Mouse (Mus musculus) lung, embryonic 16.5 days (tissue): ENCODE results near the gene Rnf220. TPM values are rescaled to one million over a fixed set of nuclear protein-coding genes. Genes with fewer than 3 reads are reported as not detected.

Source experiments
- ATAC-seq: fragments of 200-750 bp; cut with Nextera tagmentation; 2 replicates; pipeline ENCODE4 v1.8.0; 2017; ENCODE audit warnings: low read depth, mild to moderate bottlenecking, moderate library complexity
- H3K27ac ChIP-seq: fragments of 300-500 bp; sonication (generic); 2 replicates; pipeline ENCODE4 v1.5.1; 2014; ENCODE audit warnings: mild to moderate bottlenecking, control low read depth, low read length
- H3K27me3 ChIP-seq: fragments of 300-500 bp; sonication (generic); 2 replicates; pipeline ENCODE4 v1.6.1; 2014; ENCODE audit warnings: low read depth, low read length, mixed read lengths; ENCODE audit not compliant: control insufficient read depth, insufficient read depth
- H3K36me3 ChIP-seq: fragments of 300-500 bp; sonication (generic); 2 replicates; pipeline ENCODE4 v1.6.1; 2014; ENCODE audit warnings: low read length; ENCODE audit not compliant: control insufficient read depth, insufficient read depth
- H3K4me1 ChIP-seq: fragments of 300-500 bp; sonication (generic); replicated peaks from 2 replicates; pipeline ENCODE4 v1.6.1; 2014; ENCODE audit warnings: low read length, mixed read lengths; ENCODE audit not compliant: control insufficient read depth, insufficient read depth
- H3K4me2 ChIP-seq: fragments of 300-500 bp; sonication (generic); 2 replicates; pipeline ENCODE4 v1.6.1; 2014; ENCODE audit warnings: low read depth, low read length, control low read depth
- H3K4me3 ChIP-seq: fragments of 300-500 bp; sonication (generic); 2 replicates; pipeline ENCODE4 v1.5.1; 2014; ENCODE audit warnings: mild to moderate bottlenecking, low read length, control low read depth
- H3K9ac ChIP-seq: fragments of 300-500 bp; sonication (generic); 2 replicates; pipeline ENCODE4 v1.6.1; 2014; ENCODE audit warnings: low read length, control low read depth
- H3K9me3 ChIP-seq: fragments of 300-500 bp; sonication (generic); 2 replicates; pipeline ENCODE4 v1.6.1; 2016; ENCODE audit warnings: low read length; ENCODE audit not compliant: control insufficient read depth
- WGBS: fragments of 180-500 bp; shearing (Covaris S2); extraction: QIAGEN DNeasy Blood & Tissue Kit; methylation state at CpG from one replicate; pipeline ENCODE4 v1.1.7; 2014; 5-methylcytosine and 5-hydroxymethylcytosine counted together
- polyA plus RNA-seq: library from polyadenylated mRNA; unstranded; fragments of >200 nt; fragmentation: Nextera tagmentation; extraction: Ambion mirVana; gene quantifications from 2 replicates; pipeline ENCODE4 v1.2.1, GENCODE M21; 2015

The Rnf220 gene
- polyA plus RNA-seq, 1 experiment from 2014 or later = 61.5 TPM

DNA sequence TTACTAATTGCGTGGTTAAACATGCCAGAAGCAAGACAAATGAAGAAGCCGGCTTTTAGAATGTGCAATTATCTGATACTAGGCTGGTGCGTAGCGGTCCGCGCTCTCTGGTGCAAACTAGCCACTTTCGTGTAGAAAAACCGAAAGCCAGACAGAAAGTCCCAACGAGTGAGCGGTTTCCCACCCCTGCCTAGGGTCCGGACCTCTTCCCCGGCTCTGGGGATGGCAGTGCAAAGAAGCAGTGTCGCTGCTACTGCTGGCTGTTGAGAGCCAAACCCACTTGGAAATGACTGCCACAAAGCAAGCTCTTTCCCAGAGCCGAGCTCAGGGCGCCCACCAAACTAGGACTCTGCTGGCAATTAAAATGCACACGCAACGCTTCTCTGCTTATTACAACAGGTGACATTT is 3.7 kb downstream of the Rnf220 start:
- no peak overlapping the region for H3K9ac ChIP-seq
- 2% methylated on average over 17 of the region's 17 CpGs for WGBS
- no peaks in the 10 kb centered on the region for H3K9me3 ChIP-seq
- peaks cover 73% of the 10 kb centered on the region for H3K27me3 ChIP-seq
- H3K4me3 ChIP-seq = peak overlapping the region; percentile 28
- H3K36me3 ChIP-seq = no peaks in the 10 kb centered on the region
- H3K4me2 ChIP-seq = peak overlapping the region; percentile 86
- peaks cover 19% of the 10 kb centered on the region for H3K4me1 ChIP-seq
- no peak overlapping the region for H3K27ac ChIP-seq
- ATAC-seq = no peak

DNA sequence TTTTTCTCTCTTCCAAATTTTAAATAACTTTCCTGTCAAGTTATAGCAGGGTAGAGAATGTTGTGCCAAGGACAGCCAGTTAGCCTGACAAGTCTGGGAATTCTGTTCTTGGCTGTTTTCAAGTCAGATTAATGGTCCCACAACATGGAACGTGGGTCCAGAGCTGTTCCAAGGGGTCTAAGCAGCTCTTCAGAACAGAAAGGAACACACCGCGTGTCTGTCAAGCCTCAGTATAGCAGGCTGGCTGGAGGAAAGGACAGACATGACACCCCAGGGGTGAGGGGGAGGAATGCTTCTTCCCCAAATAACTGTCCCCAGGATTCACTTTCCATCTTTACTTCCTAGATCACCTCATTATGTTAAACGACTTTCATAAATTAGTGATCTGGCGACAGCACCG is 5.0 kb downstream of the Rnf220 start:
- ATAC-seq = no peak
- H3K27ac ChIP-seq = no peak overlapping the region
- H3K4me1 ChIP-seq = peaks cover 17% of the 10 kb centered on the region
- no peak overlapping the region for H3K4me2 ChIP-seq
- WGBS = 68% methylated on average over 6 of the region's 6 CpGs
- peaks cover 80% of the 10 kb centered on the region for H3K27me3 ChIP-seq
- no peaks in the 10 kb centered on the region for H3K36me3 ChIP-seq
- no peaks in the 10 kb centered on the region for H3K9me3 ChIP-seq
- H3K4me3 ChIP-seq = no peak overlapping the region
- H3K9ac ChIP-seq = no peak overlapping the region

DNA sequence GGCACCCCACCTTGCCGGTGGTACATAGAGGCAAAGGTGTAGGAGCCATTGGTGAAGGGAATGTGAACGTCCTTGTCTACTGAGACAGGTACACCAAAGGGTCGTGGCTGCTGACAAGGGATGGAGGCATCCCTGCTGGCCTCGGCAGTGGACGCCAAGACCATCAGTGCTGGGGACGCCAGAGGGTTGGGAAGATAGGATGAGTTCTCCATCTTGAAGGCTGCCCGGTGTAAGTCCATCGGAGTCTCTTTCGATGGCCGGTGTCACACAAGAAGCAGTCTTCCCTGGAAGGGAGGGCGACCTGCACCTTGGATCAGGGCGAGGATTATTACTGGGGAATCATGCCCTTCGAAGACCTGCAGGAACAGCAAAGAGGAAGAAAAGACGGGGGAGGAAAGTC is 6.9 kb downstream of the Rnf220 start:
- ATAC-seq = no peak
- Histone ChIP-seq H3K9ac (no peak overlapping the region), H3K4me1 (peaks cover 7% of the 10 kb centered on the region), H3K4me3 (no peak overlapping the region), H3K4me2 (no peak overlapping the region), H3K27me3 (peaks cover 81% of the 10 kb centered on the region), H3K36me3 (no peaks in the 10 kb centered on the region), H3K9me3 (no peaks in the 10 kb centered on the region), H3K27ac (no peak overlapping the region)
- WGBS = 80% methylated on average over 14 of the region's 14 CpGs

DNA sequence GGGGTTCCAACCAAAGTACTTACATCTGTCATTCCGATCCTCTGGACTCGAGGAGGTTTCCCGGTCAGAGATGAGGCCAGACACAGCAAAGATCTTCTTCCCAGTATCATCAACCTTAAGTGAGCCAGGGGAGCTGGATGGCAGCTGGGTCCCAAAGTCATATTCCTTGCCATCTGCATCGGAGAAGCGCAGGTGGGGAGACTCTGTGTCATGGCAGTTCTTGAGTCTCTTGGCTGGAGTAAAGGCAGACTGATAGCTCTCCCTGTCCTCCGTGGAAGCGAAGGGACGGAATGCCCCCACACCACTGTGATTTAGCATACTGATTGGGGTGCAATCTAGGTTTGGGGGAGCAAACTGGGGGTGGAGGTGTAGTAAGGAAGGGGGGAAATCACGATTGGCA is 7.3 kb downstream of the Rnf220 start:
- no peak overlapping the region for H3K4me2 ChIP-seq
- 86% methylated on average over 9 of the region's 9 CpGs for WGBS
- no peak for ATAC-seq
- H3K27ac ChIP-seq = no peak overlapping the region
- H3K9me3 ChIP-seq = no peaks in the 10 kb centered on the region
- no peak overlapping the region for H3K4me3 ChIP-seq
- H3K4me1 ChIP-seq = peaks cover 3% of the 10 kb centered on the region
- peaks cover 80% of the 10 kb centered on the region for H3K27me3 ChIP-seq
- no peak overlapping the region for H3K9ac ChIP-seq
- H3K36me3 ChIP-seq = no peaks in the 10 kb centered on the region

DNA sequence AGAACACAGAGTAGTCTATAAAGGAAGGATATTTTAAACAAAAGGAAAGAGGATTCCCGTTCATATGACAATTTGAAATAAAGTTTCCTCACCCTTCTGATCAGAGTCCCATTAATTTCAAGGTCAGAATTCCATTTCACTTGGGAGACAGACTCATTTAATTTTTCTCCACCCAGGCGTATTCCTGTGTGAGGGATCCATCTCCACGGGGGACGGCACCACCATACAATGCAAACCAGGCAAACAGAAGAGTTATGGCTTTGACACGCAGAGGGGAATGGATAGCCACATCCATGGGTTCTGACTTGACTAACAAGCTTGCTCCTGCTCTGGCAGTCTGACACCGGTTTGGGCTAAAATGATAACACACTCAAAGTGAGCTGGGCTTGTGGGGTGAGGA is 9.4 kb downstream of the Rnf220 start:
- ATAC-seq = no peak
- no peak overlapping the region for H3K9ac ChIP-seq
- no peaks in the 10 kb centered on the region for H3K9me3 ChIP-seq
- H3K4me3 ChIP-seq = no peak overlapping the region
- H3K36me3 ChIP-seq = no peaks in the 10 kb centered on the region
- H3K4me1 ChIP-seq = peaks cover 2% of the 10 kb centered on the region; the same call in 1 of the 2 replicates
- H3K27me3 ChIP-seq = peaks cover 70% of the 10 kb centered on the region
- 64% methylated on average over 6 of the region's 6 CpGs for WGBS
- H3K4me2 ChIP-seq = no peak overlapping the region
- H3K27ac ChIP-seq = no peak overlapping the region

DNA sequence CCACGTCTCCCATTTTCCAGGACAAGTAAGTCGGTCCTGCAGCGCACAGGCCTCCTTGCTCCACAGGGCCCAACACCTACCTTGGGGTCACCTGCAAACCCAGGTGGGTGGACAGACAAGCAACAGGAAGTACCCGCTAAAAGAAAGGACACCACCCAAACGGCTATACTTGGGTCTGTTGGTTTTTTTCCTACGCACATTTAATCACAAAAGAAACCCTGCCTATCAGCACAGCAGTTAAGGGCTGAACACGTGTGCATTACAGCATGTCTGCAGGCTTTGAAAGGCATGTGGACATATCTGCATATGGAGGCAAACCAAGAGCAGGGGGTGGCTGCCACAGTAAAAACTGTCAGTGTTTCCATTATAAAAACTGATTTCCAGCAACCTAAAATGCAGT is 10.7 kb downstream of the Rnf220 start:
- Histone ChIP-seq H3K27me3 (peaks cover 66% of the 10 kb centered on the region), H3K36me3 (no peaks in the 10 kb centered on the region), H3K4me3 (no peak overlapping the region), H3K9me3 (no peaks in the 10 kb centered on the region), H3K4me1 (peaks cover 2% of the 10 kb centered on the region; the same call in 1 of the 2 replicates), H3K4me2 (no peak overlapping the region), H3K9ac (no peak overlapping the region), H3K27ac (no peak overlapping the region)
- no peak for ATAC-seq
- 72% methylated on average over 7 of the region's 7 CpGs for WGBS

DNA sequence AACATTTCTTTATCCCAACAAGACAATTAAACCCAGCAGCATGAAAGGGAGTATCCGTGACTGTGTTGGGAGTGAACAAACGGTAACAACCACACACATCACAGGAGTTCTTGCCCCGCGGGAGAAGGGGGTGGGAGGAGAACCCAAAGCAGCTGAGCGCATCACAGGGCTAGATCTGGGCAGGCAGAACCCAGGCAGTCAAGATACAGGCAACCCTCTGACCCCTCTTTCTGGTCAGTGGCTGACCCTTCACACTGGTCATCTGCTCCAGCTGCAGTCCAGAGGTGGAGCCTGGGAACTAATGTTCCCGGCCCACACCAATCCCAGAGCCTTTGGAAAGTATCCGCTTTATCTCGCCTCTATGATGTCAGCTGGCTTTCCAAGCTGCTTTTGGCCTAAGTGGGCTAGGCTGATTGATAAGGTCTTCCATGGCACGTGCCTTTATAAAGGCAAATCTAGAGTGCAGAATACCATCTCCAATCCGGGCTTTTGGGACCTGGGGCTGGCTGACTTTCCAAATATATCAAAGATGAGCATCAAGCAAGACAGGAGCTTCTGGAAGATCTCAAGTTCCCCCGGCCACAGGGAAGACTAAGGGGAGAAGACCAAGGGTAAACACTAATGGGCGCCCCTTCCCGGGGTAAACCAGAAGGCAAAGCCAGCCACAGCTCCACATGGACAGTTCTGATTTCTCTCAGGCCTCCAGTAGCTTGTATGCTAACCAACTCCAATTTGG is 11.6 kb downstream of the Rnf220 start:
- Histone ChIP-seq H3K4me2 (peak overlapping the region; percentile 72), H3K9ac (no peak overlapping the region; the same call in 1 of the 2 replicates), H3K27me3 (peaks cover 66% of the 10 kb centered on the region), H3K4me3 (peak overlapping the region; percentile 61), H3K4me1 (peaks cover 4% of the 10 kb centered on the region; the same call in 1 of the 2 replicates), H3K27ac (no peak overlapping the region), H3K9me3 (no peaks in the 10 kb centered on the region), H3K36me3 (no peaks in the 10 kb centered on the region)
- ATAC-seq = peak; percentile 19
- WGBS = 35% methylated on average over 13 of the region's 13 CpGs

DNA sequence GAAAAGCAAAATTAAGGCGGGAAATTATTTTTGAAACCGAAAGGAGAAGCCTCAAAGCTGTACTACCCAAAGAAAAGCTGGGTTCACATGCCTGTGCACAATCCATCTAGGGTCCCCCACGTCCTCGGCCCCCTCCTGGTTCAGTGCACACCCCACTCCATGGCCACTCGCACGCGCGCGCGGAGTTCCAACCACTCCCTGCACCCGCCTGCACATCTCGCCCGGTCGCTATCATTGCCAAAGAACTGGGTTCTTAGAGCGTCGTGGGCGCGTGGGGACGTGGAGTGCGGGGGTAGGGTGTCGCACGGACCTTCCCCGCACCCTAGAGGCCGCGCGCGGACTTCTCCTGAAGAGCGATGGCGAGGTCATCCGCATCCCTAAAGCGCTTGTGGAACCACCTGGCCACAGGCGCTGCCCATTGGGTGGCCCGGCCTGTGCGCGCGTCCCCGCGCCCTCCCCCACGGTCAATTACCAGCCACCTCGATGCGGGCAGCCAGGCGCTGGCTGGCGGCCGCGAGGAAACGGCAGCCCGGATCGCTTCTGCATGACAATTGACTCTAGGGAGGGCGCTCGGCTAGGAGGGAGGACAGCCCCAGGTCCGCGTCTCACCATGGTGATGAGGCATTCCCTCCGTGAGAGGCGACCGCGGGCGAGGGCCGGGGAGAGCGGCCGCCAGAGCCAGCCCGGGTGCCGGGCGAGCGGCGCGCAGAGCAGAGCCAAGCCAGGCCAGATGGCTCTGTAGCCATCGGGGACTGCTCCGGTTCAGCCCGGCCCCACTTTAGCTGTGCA is 12.4 kb downstream of the Rnf220 start:
- Histone ChIP-seq H3K27me3 (peaks cover 61% of the 10 kb centered on the region), H3K36me3 (no peaks in the 10 kb centered on the region), H3K4me3 (peak overlapping the region; percentile 61), H3K27ac (no peak overlapping the region), H3K9ac (peak overlapping the region; percentile 62), H3K4me2 (peak overlapping the region; percentile 72), H3K4me1 (peaks cover 4% of the 10 kb centered on the region; the same call in 1 of the 2 replicates), H3K9me3 (no peaks in the 10 kb centered on the region)
- peak; percentile 79 for ATAC-seq
- WGBS = under 1% methylated on average over 69 of the region's 69 CpGs

DNA sequence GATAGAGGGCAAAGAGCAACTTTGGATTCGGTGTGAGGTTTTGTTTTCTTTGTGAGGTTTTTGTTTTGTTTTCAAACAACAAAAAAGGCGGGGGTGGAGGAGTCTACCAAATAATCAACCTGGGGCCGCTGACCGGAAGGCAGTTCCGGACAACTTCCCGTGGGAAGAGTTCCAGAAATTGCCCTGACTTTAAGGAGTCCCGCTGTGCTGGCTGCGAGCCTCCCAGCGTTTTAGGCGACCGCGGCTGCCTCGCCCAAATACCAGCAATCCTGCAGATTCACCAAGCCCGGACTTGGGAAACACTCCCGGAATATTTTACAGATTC is 13.0 kb downstream of the Rnf220 start:
- H3K4me3 ChIP-seq = peak overlapping the region; percentile 61
- peaks cover 4% of the 10 kb centered on the region; the same call in 1 of the 2 replicates for H3K4me1 ChIP-seq
- H3K4me2 ChIP-seq = peak overlapping the region; percentile 72
- WGBS = 1% methylated on average over 15 of the region's 15 CpGs
- H3K9me3 ChIP-seq = no peaks in the 10 kb centered on the region
- peaks cover 57% of the 10 kb centered on the region for H3K27me3 ChIP-seq
- H3K36me3 ChIP-seq = no peaks in the 10 kb centered on the region
- H3K27ac ChIP-seq = no peak overlapping the region
- peak overlapping the region; percentile 62 for H3K9ac ChIP-seq
- peak; percentile 53; the same call in 1 of the 2 replicates for ATAC-seq
